Mouse (Mus musculus): Measurements from ENCODE around the gene Frmpd3. TPM values are rescaled to one million over a fixed set of nuclear protein-coding genes. Genes with fewer than 3 reads are reported as not detected.

Frmpd3 gene
- polyA plus RNA-seq, 1 experiment, result 1.5 TPM

DNA sequence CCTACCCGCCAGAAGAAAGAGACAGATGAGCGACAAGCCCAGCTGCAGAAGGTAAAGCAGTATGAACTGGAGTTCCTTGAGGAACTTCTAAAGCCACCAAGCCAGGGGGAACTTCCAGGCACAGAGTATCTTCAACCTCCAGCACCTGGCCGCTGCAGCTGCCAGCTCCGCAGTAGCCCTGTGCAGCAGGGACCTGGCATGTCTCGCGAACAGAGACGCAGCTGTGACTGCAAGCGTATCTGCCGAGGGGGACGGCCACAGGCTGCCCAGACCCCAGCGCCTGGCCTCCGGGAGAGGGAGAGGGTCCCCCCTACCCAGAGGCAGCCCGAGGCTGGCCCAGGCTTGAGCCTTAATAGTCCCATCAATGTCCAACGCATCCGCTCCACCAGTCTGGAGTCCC lies 89.9 kb downstream of the Frmpd3 start:
- TF ChIP-seq CTCF (IDR thresholded peaks at IDR 0.05; ENCODE audit: low read depth, low read length), result no peak
- no peak for TF ChIP-seq POLR2A (IDR thresholded peaks at IDR 0.05; ENCODE audit: insufficient read depth, low read length)
- no peak for TF ChIP-seq EP300 (IDR thresholded peaks at IDR 0.05; ENCODE audit: insufficient read depth, low read depth, low read length)
- Histone ChIP-seq H3K27me3 (ENCODE audit: control insufficient read depth, insufficient read depth, low read length, poor library complexity, severe bottlenecking) (no peaks in the 10 kb centered on the region; the same call in 1 of the 2 replicates), H3K4me1 (ENCODE audit: control insufficient read depth, insufficient read depth, low read length) (no peaks in the 10 kb centered on the region)

DNA sequence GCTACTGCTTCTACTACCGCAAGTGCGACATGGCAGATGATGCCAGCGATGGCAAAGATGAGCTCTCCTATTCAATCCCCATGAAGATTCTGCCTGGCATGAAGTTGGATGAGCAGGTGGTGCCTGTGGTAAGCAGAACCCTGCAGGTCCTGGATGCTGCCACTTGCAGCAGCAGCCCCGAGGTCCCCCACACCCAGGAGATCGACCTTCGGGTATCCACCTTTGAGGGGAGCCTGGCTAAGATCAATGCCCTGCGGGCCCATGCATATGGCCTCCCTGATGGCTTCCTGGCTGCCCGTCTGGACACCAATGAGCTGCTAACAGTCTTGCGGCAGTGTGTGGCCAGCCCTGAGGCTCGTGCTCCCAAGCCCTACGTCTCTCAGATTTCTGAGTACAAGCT lies 90.7 kb downstream of the Frmpd3 start:
- Histone ChIP-seq H3K27ac (ENCODE audit: insufficient read depth, low read length) (no peak overlapping the region), H3K27me3 (ENCODE audit: control insufficient read depth, insufficient read depth, low read length, poor library complexity, severe bottlenecking) (no peaks in the 10 kb centered on the region; the same call in 1 of the 2 replicates), H3K9me3 (replicated peaks; ENCODE audit: control insufficient read depth, insufficient read depth, low read length, poor library complexity, severe bottlenecking) (no peaks in the 10 kb centered on the region), H3K4me3 (ENCODE audit: low read depth, low read length) (peak overlapping the region; percentile 8), H3K9ac (ENCODE audit: low read depth, poor library complexity, severe bottlenecking) (no peak overlapping the region), H3K36me3 (ENCODE audit: control insufficient read depth, insufficient read depth, low read length, poor library complexity, severe bottlenecking) (no peaks in the 10 kb centered on the region), H3K4me1 (ENCODE audit: control insufficient read depth, insufficient read depth, low read length) (no peaks in the 10 kb centered on the region)
- no peak for TF ChIP-seq CTCF (IDR thresholded peaks at IDR 0.05; ENCODE audit: low read depth, low read length)
- TF ChIP-seq POLR2A (IDR thresholded peaks at IDR 0.05; ENCODE audit: insufficient read depth, low read length), result no peak
- TF ChIP-seq EP300 (IDR thresholded peaks at IDR 0.05; ENCODE audit: insufficient read depth, low read depth, low read length), result no peak

More for the DNA sequence above, 89.9 kb downstream of the Frmpd3 start:
- Histone ChIP-seq H3K9ac (ENCODE audit: low read depth, poor library complexity, severe bottlenecking) (no peak overlapping the region), H3K4me3 (ENCODE audit: low read depth, low read length) (peak overlapping the region; percentile 10; the same call in 1 of the 2 replicates), H3K27ac (ENCODE audit: insufficient read depth, low read length) (no peak overlapping the region), H3K9me3 (replicated peaks; ENCODE audit: control insufficient read depth, insufficient read depth, low read length, poor library complexity, severe bottlenecking) (no peaks in the 10 kb centered on the region), H3K36me3 (ENCODE audit: control insufficient read depth, insufficient read depth, low read length, poor library complexity, severe bottlenecking) (no peaks in the 10 kb centered on the region)

DNA sequence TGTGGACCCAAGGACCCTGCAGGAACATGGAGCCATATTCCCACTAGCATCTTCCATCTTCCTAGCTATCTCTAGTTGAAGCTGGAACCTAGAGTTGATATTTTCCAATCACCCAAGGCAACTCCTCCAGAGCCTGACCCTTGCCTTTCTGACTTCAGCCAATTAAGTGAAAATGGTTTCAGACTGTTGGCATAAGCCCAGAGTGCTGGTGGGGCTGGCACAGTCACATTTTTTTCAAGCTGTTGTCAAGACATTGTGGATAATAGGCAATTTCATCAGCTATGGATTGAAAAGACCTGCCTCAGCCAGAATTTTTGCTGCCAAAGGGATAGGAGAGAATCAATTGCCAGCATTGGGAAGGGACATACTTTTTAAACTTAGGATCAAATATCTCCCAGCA lies 95.8 kb downstream of the Frmpd3 start:
- no peaks in the 10 kb centered on the region for H3K27me3 ChIP-seq (ENCODE audit: control insufficient read depth, insufficient read depth, low read length, poor library complexity, severe bottlenecking)
- H3K36me3 ChIP-seq (ENCODE audit: control insufficient read depth, insufficient read depth, low read length, poor library complexity, severe bottlenecking), result no peaks in the 10 kb centered on the region
- H3K9me3 ChIP-seq (replicated peaks; ENCODE audit: control insufficient read depth, insufficient read depth, low read length, poor library complexity, severe bottlenecking), result no peaks in the 10 kb centered on the region
- no peak for TF ChIP-seq EP300 (IDR thresholded peaks at IDR 0.05; ENCODE audit: insufficient read depth, low read depth, low read length)
- no peak for TF ChIP-seq CTCF (IDR thresholded peaks at IDR 0.05; ENCODE audit: low read depth, low read length)
- no peak for TF ChIP-seq POLR2A (IDR thresholded peaks at IDR 0.05; ENCODE audit: insufficient read depth, low read length)
- H3K27ac ChIP-seq (ENCODE audit: insufficient read depth, low read length), result no peak overlapping the region
- no peak overlapping the region for H3K4me3 ChIP-seq (ENCODE audit: low read depth, low read length)
- no peak overlapping the region for H3K9ac ChIP-seq (ENCODE audit: low read depth, poor library complexity, severe bottlenecking)
- no peaks in the 10 kb centered on the region for H3K4me1 ChIP-seq (ENCODE audit: control insufficient read depth, insufficient read depth, low read length)

DNA sequence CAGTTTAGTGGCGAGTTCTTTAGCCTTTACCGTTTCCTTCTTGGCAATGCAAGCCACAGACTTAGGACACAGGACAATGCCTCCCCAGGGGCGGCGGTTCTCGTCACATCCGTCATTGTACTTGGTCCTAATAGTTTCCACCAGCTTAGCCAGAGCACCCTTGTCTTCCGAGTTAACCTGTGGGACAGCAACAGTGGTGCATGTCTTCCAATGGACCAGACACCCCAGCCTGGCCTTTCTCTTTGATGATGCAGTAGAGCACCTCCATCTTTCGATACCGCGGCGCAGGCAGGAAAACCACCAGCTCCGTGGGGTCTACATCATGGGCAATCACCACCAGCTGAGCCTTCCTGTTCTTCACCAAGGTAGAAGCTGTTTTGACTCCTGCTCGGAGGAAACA lies 103.5 kb downstream of the Frmpd3 start:
- no peak overlapping the region for H3K27ac ChIP-seq (ENCODE audit: insufficient read depth, low read length)
- H3K9ac ChIP-seq (ENCODE audit: low read depth, poor library complexity, severe bottlenecking), result no peak overlapping the region
- no peak for TF ChIP-seq POLR2A (IDR thresholded peaks at IDR 0.05; ENCODE audit: insufficient read depth, low read length)
- TF ChIP-seq EP300 (IDR thresholded peaks at IDR 0.05; ENCODE audit: insufficient read depth, low read depth, low read length), result no peak
- no peak for TF ChIP-seq CTCF (IDR thresholded peaks at IDR 0.05; ENCODE audit: low read depth, low read length)
- H3K4me1 ChIP-seq (ENCODE audit: control insufficient read depth, insufficient read depth, low read length), result no peaks in the 10 kb centered on the region
- H3K4me3 ChIP-seq (ENCODE audit: low read depth, low read length), result peak overlapping the region; percentile 16
- H3K27me3 ChIP-seq (ENCODE audit: control insufficient read depth, insufficient read depth, low read length, poor library complexity, severe bottlenecking), result no peaks in the 10 kb centered on the region
- no peaks in the 10 kb centered on the region for H3K9me3 ChIP-seq (replicated peaks; ENCODE audit: control insufficient read depth, insufficient read depth, low read length, poor library complexity, severe bottlenecking)
- no peaks in the 10 kb centered on the region for H3K36me3 ChIP-seq (ENCODE audit: control insufficient read depth, insufficient read depth, low read length, poor library complexity, severe bottlenecking)

DNA sequence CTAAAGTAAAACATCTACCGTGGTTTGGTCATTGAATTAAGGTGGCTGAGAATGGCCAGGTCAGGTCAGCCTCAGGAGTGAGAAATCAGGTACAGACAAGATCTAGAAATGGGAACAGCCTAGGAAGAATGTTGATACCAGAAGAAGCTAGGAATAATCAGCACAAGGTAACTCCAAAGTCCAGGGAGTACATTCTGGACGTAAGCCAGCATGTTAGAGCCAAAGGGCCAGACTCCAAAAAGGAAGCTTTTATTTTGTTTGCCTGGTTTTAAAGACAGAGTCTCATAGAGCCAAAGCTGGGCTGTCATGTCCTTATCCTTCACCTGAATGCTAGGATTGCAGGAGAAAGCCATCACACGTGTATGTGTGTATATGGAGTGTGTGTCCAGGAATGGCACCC lies 108.0 kb downstream of the Frmpd3 start:
- Histone ChIP-seq H3K4me1 (ENCODE audit: control insufficient read depth, insufficient read depth, low read length) (no peaks in the 10 kb centered on the region), H3K36me3 (ENCODE audit: control insufficient read depth, insufficient read depth, low read length, poor library complexity, severe bottlenecking) (no peaks in the 10 kb centered on the region), H3K9ac (ENCODE audit: low read depth, poor library complexity, severe bottlenecking) (no peak overlapping the region), H3K9me3 (replicated peaks; ENCODE audit: control insufficient read depth, insufficient read depth, low read length, poor library complexity, severe bottlenecking) (no peaks in the 10 kb centered on the region), H3K4me3 (ENCODE audit: low read depth, low read length) (no peak overlapping the region), H3K27me3 (ENCODE audit: control insufficient read depth, insufficient read depth, low read length, poor library complexity, severe bottlenecking) (no peaks in the 10 kb centered on the region), H3K27ac (ENCODE audit: insufficient read depth, low read length) (no peak overlapping the region)
- TF ChIP-seq POLR2A (IDR thresholded peaks at IDR 0.05; ENCODE audit: insufficient read depth, low read length) (no peak), CTCF (IDR thresholded peaks at IDR 0.05; ENCODE audit: low read depth, low read length) (no peak), EP300 (IDR thresholded peaks at IDR 0.05; ENCODE audit: insufficient read depth, low read depth, low read length) (no peak)

DNA sequence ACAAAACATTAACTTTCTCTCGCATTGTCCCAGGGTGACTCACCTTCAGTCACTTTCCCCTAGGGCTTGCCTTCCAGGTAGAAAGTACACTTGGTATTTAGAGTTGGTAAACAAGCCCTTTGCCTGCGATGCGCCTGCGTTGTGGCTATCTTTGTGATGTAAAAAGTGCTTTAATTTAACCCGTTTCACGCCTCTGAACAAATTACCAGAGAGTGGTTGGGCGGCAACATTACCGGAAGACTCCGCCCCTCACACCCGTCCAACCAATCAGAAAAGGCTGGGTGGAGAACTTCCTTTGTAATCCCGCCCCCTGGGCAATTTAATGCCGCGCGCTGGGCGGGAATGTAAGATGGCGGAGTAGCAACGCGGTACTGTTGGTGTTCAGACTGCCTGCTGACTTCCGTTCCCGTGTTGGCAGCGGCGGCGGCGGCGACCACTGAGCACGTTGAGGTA lies 114.2 kb downstream of the Frmpd3 start, which contains the start of gene Prps1:
TSS of gene Prps1 (plus strand) at position 335 of the 453 bp plus-strand sequence.
- H3K4me1 ChIP-seq (ENCODE audit: control insufficient read depth, insufficient read depth, low read length), result no peaks in the 10 kb centered on the region
- H3K9ac ChIP-seq (ENCODE audit: low read depth, poor library complexity, severe bottlenecking), result peak within 1 kb of the TSS; percentile 89
- H3K36me3 ChIP-seq (ENCODE audit: control insufficient read depth, insufficient read depth, low read length, poor library complexity, severe bottlenecking), result no peaks in the 10 kb centered on the region
- H3K4me3 ChIP-seq (ENCODE audit: low read depth, low read length), result peak within 1 kb of the TSS; percentile 100
- no peaks in the 10 kb centered on the region for H3K9me3 ChIP-seq (replicated peaks; ENCODE audit: control insufficient read depth, insufficient read depth, low read length, poor library complexity, severe bottlenecking)
- no peak within 1 kb of the TSS for H3K27ac ChIP-seq (ENCODE audit: insufficient read depth, low read length)
- H3K27me3 ChIP-seq (ENCODE audit: control insufficient read depth, insufficient read depth, low read length, poor library complexity, severe bottlenecking), result no peaks in the 10 kb centered on the region
- TF ChIP-seq EP300 (IDR thresholded peaks at IDR 0.05; ENCODE audit: insufficient read depth, low read depth, low read length) (peak; percentile 59; the same call in 1 of the 2 replicates), CTCF (IDR thresholded peaks at IDR 0.05; ENCODE audit: low read depth, low read length) (no peak), POLR2A (IDR thresholded peaks at IDR 0.05; ENCODE audit: insufficient read depth, low read length) (peak; percentile 50)

Measured in ES-Bruce4 (cell line).